Mouse (Mus musculus) urinary bladder, postnatal 25 days (tissue): Measurements from ENCODE around the gene Piwil4.
A peak's percentile ranks its signal among the peaks of the same experiment; 100 is the strongest.
"Not testable (repeated sequence)": the region's sequence is repeated elsewhere in the genome, so short reads cannot be mapped to it uniquely, and the experiment has no call there.

Source experiments
- DNase-seq: peaks from one replicate; pipeline ENCODE4 v3.0.0; 2022; ENCODE audit warnings: low spot score

Gene Piwil4

DNA sequence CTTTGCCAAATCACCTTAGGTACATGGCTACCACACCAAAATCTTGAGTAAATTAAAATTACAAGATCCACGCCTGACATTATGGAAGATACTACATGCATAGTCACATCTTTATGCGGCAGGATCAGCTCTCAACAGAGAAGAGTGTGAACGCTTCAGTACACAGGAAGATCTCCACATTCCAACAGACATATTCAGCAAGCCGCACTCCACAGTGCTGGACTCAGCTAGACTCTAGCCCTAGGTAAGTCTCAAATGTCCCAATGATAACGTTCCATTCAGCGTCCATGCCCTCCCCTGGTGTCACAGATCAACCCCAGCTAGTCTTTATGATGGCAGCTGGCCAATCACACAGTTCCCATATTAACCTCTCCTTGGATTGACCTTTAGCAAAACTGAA is 14.5 kb downstream of the Piwil4 start:
- no peak for DNase-seq

- DNase-seq: no peak
Measured at GRCm38 (mm10) chr9:14724755-14725420, 15.6 kb downstream of the Piwil4 start.

- DNase-seq: no peak
Measured at GRCm38 (mm10) chr9:14721610-14722009, 18.9 kb downstream of the Piwil4 start.

DNA sequence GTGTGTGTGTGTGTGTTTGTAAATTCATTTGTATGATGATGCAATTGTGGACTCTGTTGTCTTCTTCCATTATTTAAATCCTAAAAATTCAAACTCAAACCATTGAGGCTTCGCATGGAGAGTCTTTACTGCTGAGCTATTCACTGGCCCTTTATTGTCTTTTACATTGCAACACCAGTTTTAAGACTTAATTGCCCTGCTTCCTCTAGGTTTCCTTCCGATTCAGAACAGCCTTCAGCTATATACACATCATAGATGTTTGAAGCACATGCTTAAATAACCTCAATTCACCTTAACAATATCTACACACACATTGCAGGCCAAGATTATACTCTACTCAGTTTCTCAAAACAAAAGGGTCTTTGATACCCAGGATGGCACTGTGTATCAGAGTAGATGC is 20.1 kb downstream of the Piwil4 start:
- no peak for DNase-seq

DNA sequence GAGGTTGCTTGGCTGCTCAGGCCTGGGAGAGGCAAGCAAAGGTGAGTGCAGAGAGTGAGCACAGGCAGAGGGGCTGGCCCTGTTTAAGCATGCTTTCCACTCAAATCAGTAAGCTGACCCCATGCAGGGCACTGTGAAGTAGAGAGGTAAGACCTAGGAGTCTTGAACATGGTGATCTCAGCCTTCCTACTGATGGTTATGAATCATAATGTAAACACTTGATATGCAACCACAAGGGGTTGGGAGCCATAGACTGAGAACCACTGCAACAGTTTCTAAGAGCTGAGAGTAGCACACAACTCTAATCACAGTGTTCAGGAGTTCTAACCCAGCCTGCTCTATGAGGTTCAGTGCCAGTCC is 22.2 kb downstream of the Piwil4 start:
- no peak for DNase-seq

DNA sequence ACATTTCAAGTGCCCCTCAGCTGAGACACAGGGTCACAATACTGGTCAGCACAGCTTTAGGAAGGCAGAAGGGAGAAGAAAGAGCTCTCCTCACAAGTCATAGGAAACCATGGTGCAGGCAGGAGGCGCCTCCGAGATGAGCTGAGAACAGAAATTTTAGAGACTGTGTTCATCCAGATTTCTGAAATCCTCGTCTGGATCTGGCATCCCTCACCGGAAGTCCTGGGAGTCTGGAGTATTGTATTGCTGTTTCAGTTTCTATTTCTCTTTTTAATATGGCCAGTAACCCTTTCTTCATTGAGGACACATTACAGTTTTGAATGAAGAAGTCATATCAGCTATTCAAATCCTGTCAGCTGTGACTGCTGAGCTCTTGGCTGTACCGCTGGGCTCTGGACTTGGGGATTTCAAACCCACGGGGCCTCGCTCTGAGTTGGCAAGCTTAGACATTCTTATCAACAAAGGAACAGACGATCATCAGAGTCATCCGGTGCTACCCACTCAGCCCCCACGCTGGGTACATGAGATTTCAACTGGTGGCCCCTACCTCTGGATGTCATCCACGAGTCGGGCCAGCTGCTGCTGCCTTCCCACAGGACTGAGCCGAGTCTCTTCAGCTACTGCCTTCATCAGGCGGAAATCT is 22.7 kb downstream of the Piwil4 start:
- DNase-seq: no peak

DNA sequence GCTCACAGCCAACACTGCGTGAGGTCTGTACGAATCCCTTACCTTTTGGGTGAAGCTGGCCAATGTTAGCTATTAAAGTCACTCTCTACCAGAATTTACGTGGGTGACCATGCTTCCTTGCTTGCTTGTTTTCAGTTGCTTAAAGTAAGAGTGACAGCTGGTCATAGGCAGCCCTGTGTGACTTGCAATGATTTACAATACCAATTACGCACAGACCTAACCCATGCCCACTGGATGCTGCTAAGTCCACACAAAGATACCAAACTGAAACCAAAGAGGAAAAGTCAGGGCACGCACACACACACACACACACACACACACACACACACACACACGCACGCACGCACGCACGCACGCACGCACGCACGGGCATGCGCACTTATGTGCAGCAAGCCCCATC is 25.3 kb downstream of the Piwil4 start:
- DNase-seq: no peak

- no peak for DNase-seq
Measured at GRCm38 (mm10) chr9:14710910-14711309, 29.6 kb downstream of the Piwil4 start.

DNA sequence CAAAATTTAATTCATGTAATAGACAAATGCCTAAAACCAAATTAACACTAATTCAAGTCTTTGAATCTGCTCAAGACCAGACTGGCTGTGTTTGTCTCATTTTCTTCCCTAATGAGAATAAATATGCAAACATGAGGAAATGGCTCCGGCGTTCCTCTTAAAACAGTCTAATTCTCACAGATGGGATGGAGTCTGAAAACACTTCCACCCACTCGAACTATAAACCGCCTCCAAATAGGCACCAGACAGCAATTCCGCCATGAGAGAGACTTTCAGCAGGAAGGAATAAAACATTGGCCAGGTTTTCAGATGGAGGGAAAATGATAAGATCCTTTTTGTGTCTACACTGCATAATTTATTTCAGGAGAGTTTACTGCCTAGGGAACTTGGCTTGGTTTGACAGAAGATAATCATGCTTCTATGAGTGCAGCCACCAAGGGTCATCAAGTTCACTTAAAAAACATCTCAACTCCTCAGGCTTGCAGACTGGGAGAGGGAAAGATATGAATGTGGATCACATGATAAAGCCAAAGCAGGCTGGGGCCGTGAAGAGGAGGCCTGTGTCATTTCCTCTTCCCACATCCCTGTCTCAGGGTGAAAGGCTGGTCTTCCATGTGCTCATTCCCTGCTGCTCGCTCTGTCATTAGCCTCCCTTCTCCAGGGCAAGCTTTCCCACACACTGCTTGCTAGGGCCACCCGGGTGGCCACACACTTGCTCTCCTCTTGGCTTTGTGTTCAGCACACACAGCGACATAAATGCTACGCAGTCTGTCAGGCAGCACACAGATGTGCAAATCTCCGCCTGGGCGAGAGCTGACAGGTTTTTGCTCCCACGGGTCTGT is 35.0 kb downstream of the Piwil4 start:
- no peak for DNase-seq

GRCm38 (mm10) chr9:14700795-14701194 is 39.7 kb downstream of the Piwil4 start:
- not testable (repeated sequence) for DNase-seq

- DNase-seq: no peak
Measured at GRCm38 (mm10) chr9:14699288-14699640, 41.3 kb downstream of the Piwil4 start.

- DNase-seq: peak; percentile 82
Measured at GRCm38 (mm10) chr9:14698582-14699287, 41.8 kb downstream of the Piwil4 start.

- no peak for DNase-seq
Measured at GRCm38 (mm10) chr9:14697903-14698302, 42.6 kb downstream of the Piwil4 start.

- DNase-seq: no peak
Measured at GRCm38 (mm10) chr9:14689376-14690108, 51.0 kb downstream of the Piwil4 start.

DNA sequence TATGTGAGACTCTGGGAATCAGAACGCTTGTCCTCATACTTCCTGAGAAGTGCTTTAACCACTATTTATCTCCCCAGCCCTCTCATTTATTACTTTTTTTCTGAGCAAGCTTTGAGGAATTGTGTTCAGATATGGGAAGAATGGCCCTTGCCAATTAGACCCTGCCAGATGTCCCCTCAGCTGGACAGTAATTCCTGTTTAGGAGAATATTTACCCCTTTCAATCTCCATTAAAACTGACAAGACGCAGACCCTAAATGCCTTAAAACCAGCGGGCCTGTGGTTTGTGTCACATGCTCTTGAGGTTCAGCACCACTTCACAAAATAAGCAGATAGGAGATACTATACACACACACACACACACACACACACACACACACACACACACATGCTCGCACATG is 56.2 kb downstream of the Piwil4 start:
- DNase-seq: no peak

- no peak for DNase-seq
Measured at GRCm38 (mm10) chr9:14682741-14683140, 57.8 kb downstream of the Piwil4 start.

GRCm38 (mm10) chr9:14680584-14680983 is 59.9 kb downstream of the Piwil4 start:
- no peak for DNase-seq

- peak; percentile 52 for DNase-seq
Measured at GRCm38 (mm10) chr9:14675707-14676691, 64.5 kb downstream of the Piwil4 start.

DNA sequence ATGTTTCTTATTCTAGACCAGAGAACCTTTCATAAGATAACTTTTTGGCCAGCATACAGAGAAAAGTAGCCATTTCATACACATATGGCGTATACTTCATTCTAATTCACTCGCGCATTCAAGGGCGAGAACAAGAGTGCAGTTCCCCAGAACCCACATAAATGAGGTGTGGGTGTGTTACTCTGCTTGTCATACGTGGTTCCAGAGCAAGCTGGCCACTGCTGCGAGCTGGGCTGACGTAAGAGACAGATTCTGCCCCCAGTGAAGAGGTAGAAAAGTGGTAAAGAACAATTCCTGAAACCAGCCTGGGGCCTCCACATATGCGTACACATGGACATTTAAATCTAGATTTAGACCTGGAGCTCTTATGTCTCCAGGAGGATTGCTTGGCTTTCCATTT is 66.0 kb downstream of the Piwil4 start:
- no peak for DNase-seq

GRCm38 (mm10) chr9:14673109-14673508 is 67.4 kb downstream of the Piwil4 start:
- no peak for DNase-seq

- DNase-seq: not testable (repeated sequence)
Measured at GRCm38 (mm10) chr9:14671965-14672364, 68.6 kb downstream of the Piwil4 start.
